Mouse (Mus musculus): Measurements from ENCODE around the gene Cited4.
A peak's percentile ranks its signal among the peaks of the same experiment; 100 is the strongest.

Gene Cited4

DNA sequence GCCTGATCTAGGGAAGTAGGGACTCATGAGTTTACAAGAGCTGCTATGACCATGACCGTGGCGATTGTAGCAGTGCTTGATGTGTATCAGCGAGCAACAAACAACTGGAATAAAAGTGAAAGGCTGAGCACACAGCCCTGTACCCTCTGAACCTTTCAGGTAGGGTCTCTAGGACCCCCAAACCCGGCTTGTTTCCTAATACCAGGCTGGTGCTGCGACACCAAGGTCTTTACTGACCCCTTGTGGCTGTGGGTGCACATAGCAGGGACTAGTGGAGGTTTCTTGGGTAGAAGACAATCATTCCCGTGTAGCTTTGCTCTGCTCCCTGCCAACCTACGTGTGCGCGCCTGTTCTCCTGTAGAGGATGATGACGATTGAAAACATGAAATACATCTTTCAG lies 15.8 kb downstream of the Cited4 start:
- DNase-seq, result peak; percentile 46

- no peak for DNase-seq
Observed at GRCm38 (mm10) chr4:120683278-120683997, 17.1 kb downstream of the Cited4 start.

GRCm38 (mm10) chr4:120687282-120687681 lies 20.9 kb downstream of the Cited4 start:
- DNase-seq, result no peak

DNA sequence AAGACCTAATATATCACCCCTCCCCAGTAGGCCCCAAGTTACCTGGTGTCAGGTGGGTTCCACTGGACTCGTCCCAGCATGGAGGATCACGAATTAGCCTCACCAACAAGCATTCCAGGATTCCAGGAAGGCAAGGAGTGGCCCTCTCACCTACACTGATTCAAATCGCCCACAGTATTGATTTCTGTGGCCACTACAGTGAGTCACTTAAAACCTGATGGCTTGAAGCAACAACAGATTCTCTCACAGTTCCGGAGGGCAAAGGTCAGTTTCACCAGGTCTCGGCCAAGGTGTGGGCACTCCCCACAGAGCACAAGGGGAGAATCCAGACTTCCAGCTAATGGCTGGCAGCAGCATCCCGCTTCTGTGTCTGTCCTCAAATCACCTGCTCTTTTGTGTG lies 22.9 kb downstream of the Cited4 start:
- no peak for DNase-seq

- DNase-seq, result peak; percentile 39
Observed at GRCm38 (mm10) chr4:120692717-120693116, 26.3 kb downstream of the Cited4 start.

GRCm38 (mm10) chr4:120697353-120697752 lies 31.0 kb downstream of the Cited4 start:
- no peak for DNase-seq

DNA sequence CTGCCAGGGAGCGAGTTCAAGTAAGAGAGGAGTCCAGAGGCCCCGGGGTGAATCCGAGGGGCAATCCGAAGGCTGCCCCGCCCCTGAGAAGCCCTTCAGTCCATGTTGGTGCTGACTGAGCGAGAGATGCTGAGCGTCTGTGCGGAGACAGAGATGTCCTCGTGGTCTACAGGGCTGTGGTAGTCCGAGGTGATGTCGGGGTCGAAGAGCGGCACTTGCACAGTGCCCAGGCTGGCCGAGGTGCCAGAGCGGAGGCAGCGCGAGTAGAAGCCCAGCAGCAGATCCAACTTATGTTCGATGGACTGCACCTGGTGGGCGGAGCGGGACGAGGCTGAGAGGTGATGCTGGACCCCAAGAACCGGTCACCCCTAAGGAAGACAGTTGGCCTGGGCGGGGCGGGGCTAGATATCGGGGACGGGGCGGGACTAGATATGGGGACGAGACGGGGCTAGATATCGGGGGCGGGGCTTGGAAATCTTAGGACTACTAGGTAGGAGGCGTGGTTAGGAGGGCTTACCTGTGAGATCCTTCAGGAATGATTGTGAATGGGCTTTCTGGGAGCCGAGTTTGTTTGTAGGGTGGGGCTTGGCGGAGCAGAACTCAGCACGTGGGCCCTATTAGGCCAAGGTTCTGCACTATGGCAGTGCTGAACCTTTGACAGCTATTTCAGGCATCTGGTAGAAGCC lies 31.6 kb downstream of the Cited4 start:
- DNase-seq, result no peak

DNA sequence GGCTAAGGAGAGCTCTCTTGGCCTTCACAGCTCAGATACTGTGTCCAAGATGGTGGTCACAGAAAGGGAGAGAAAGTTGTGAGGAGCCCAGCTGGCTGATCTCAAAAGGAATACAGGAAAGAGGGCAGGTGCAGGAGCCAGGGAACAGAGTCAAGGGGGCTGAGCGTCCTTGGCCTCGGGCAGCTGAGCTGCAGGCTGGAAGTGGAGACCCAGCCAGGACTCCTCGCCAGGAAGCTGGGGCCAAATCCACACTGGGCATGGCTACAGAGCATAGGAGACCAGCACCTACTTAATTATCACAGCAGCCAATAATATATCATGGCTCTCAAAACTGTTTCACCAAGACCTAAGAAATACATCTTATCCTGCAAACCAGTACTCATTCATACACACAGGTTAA lies 34.8 kb downstream of the Cited4 start:
- no peak for DNase-seq

DNA sequence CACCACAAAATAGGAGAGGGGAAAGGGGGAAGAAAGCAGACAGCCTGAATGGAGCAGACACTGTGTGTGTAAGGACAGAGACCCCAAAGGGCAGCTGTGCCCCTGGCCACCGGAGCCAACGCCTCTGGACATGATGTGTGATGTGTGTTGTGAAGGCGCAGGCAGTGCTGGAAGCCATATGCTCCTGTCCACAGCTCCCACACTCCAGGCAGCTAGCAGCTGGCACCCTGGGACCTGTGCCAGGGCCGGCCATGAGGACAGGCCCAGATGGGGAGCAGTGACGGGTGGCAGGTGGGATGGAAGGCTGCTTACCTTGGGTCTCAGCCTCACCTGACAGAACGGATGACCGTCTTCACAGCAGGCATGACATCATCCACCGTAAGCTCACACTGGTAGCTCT lies 35.7 kb downstream of the Cited4 start:
- peak; percentile 41 for DNase-seq

GRCm38 (mm10) chr4:120702511-120702910 lies 36.1 kb downstream of the Cited4 start:
- DNase-seq, result no peak

DNA sequence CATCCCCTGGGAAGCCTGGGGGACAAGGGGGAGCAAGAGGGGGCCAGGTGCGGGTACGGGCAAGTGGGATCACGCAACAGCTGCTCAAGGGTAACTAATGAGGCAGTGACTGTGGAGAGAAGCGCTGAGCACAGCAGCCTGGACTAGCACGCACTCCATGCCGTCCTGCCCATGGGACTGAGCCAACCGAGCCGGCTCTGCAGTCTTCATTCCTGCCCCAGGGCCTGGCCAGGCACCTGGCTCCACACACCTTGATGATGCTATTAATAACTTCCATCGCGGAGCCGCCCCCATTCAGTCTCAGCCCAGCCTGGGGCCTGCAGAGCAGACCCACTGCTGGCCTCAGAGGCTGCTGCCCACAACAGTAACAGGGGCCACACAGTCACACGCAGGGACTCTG lies 45.9 kb downstream of the Cited4 start:
- no peak for DNase-seq

- no peak for DNase-seq
Observed at GRCm38 (mm10) chr4:120713021-120713420, 46.6 kb downstream of the Cited4 start.

DNA sequence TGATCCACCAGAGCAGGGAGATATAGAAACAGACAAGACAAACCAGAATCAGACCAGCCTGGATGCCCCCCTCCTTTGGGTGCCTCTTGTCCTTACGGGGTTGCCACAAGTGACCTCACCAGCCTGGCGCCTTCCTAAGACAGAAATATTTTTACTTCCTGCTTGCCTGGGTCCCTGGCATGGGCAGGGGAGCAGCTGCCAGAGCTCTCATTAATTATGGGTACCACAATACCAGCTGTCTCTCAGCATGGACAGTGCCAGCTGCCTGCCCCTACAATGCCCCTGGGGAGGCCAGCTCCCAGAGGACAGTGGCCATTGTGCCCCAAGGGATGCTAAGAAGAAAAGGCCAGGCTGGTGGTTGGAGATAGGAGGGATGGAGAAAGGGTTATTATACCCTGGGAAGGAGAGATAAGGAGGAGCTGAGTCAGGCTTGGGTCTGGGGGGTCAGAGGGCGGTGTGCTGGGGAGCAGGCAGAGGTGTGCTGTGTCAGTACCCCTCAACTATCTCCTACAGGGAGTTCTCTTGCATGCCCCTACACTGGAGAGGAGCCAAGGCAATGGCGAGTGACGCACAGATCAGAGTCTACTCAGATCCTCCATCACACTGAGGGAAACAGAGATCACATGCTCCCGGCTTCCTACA lies 47.6 kb downstream of the Cited4 start:
- DNase-seq, result peak; percentile 60

- DNase-seq, result no peak
Observed at GRCm38 (mm10) chr4:120716141-120716571, 49.8 kb downstream of the Cited4 start.

GRCm38 (mm10) chr4:120716765-120717164 lies 50.4 kb downstream of the Cited4 start:
- DNase-seq, result no peak

Data from layer of hippocampus, adult 9-11 months (tissue).